Mouse (Mus musculus) liver, postnatal 0 days (tissue): Measurements from ENCODE around the gene Ntng2.

Experiments
- CTCF ChIP-seq: sonication (generic); IDR thresholded peaks from 2 replicates; pipeline ENCODE4 v1.5.1; 2016; ENCODE audit warnings: antibody characterized with exemption, low read depth
- EP300 ChIP-seq: IDR thresholded peaks from 2 replicates; pipeline ENCODE4 v1.6.1; 2016; ENCODE audit warnings: antibody characterized with exemption, low read depth, mild to moderate bottlenecking

- TF ChIP-seq CTCF, result no peak
- TF ChIP-seq EP300, result no peak
These were observed 1.4 kb downstream of the Ntng2 start for GRCm38 (mm10) chr2:29251095-29252058.
